Mouse (Mus musculus) urinary bladder, postnatal 4 days (tissue): ENCODE measurements at regions not wholly inside any gene's neighbourhood (a gene's known extent, or its start where the extent isn't known, plus 50 kb on each side); places are given as distances from the start of the nearest gene placed in this dataset.

Source experiments
- DNase-seq, 2 experiments: peaks; one replicate each; pipeline ENCODE4 v3.0.0; 2021 to 2022; ENCODE audit warnings: low spot score in 2 of 2

- no peak for DNase-seq
These were observed 312.7 kb downstream of the Plekhb2 start for GRCm38 (mm10) chr1:35162506-35162905.

DNA sequence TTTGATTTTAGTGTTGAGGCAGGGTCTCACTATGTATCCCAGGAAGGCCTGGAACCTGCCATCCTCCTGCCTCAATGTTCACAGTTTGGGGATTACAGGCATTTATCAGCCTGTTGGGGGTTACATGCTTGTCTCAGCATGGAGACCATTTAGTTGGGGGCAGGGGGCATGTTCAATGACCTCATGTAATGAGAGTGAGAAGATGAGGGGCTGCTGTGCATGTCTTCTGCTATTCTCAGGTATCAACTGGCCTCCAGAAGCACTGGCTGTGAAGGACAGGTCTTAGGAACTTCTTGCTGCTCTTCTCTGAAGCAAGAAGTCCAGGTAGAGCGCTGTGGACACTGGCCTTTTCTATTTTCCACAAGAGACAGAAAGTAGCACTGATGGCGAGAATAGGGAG lies 350.9 kb downstream of the Plekhb2 start:
- peak in 1 of 2 experiments; percentile 42 for DNase-seq

GRCm38 (mm10) chr1:35201083-35201879 lies 351.5 kb downstream of the Plekhb2 start:
- peak in 1 of 2 experiments; percentile 25 for DNase-seq

DNA sequence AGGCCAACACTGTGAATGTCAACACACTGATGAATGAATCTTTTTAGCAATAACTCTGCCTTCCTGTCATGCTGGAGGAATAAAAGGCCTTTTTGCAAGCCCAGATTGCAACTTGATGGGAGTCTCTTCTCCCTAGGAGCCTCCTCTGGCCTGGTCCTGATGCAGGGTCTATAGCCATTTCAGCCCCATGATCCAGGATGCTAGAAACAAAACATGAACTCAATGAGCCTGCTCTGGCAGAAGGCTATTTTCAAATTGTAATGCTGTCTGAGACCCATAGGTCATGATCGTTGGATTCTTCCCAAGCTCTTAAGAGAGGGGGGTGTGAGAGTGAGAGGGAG lies 352.1 kb downstream of the Plekhb2 start:
- no peak for DNase-seq

DNA sequence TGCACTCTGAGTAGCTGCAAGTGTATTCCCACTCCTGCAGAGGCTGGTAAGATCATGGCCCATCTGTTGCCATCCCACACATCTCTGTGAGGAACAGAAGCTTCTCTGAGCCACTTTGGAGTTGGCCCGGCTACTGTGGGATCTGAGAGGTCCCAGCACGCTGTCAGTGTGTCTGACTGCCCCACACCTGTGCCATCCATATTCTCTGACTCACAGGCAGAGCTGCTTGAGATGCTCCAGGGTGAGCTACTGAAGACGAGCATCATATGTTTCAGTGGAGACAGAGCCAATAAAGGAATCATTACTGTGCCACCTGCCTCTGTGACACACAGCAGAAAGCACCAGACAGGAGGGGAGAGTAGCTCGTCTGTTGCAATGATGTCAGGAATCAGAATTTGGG lies 352.8 kb downstream of the Plekhb2 start:
- DNase-seq: peak in 1 of 2 experiments; percentile 41

DNA sequence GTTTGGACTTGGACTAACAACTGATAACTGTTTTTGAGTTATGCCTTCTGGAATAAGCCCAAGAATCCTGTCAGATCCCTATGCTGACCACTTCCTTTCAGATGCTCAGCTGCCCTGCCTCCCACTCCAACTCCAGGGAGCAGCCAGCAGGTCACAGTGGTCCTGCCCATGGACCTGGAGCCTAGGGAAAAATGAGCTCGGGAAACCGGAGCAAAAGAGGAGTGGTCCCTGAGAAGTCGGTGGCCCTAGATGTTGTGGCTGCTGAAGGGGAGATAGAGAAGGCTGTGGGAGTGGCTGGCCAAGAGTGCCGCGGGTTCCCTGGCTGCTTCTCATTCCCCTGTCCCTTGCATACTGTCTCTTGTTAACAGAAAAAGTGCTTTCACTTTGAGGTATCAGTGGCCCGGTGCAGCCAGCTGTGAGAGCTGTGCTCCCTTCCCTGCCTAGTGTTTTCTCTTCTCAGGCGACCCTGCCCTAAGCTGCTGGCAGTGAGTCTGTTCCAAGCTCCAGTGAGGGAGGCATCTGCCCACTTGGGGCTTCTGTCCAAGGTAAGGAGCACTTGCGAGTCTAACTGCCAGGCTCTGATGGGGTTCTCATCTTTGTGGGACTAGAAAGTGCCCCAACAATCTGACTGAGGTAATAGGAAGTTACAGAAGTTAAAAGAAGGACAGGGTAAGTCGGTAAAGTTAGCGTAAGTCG lies 357.2 kb downstream of the Plekhb2 start:
- peak in 1 of 2 experiments; percentile 48 for DNase-seq

DNA sequence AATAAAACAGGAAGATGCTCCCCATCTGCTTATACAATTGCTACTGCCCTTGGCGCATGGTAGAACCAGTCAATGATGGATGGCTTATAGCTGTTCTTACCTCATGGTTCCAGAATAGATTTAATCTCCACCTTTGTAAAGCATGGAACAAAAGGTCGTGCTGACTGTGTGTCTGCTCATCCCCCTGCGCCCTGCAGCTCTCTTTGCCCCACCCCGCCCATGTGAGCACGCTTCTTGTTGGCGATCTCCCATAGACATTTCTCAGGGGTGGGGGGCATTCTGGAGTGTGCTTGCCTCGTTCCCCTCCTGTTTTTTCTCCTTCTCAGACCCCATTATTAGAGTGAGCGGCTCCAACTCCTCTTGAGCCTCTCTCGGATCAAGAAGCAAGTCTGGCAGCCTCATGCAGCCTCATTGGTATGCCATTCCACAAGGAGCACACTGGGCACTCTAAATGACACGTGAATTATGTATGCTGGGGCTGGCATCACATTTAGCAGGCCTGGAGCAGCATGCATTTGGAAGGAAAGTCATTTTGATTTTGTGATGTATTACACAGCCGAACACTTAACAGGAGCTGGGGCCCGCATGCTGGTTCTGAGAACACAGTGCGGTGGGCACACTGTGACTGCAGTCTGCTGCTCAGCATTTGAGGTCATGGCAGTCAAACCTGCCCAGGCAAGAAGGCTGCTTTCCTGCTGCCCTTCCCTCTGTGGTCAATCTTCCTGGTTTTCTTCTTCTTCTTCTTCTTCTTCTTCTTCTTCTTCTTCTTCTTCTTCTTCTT lies 362.5 kb downstream of the Plekhb2 start:
- peak in 1 of 2 experiments; percentile 56 for DNase-seq

DNA sequence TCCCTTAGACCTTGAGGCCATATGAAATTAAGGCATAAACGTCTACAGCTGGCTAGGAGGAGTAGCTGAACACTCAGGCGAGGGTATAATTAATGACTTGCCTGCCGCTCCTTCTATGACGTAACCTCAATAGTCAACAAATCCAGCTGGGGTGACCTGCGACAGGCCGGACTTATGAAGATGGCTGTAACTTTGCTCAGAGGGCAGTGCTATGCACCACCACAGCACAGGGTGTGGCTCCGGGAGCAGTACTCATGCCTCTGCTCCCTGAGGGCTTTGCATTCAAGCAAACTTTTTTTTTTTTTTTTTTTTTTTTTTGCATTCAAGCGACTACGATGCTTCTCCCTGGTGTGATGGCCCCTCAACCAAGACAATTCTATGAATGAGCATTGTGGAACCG lies 364.1 kb downstream of the Plekhb2 start:
- DNase-seq: no peak

DNA sequence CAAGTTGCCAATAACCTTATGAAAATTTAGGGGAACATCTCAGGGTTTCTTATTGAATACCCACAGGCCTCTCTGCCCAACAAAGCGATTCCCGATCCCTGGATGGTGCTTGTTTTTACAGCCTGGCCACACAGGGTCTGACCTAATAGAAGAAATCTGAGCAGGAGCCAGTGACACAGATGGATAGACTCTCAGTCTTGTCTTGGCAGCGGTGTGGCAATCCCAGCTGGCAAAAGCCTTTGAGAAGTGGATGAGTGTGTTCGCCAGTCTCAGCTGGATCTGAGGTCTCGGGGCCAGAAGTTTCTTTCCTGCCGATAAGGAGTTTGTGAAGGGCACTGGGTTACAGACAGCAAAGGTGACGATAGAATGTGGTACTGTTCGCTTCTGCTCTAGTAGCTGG lies 366.6 kb downstream of the Plekhb2 start:
- peak in 1 of 2 experiments; percentile 49 for DNase-seq

GRCm38 (mm10) chr1:35220215-35220614 lies 370.4 kb downstream of the Plekhb2 start:
- DNase-seq: peak in 1 of 2 experiments; percentile 4

DNA sequence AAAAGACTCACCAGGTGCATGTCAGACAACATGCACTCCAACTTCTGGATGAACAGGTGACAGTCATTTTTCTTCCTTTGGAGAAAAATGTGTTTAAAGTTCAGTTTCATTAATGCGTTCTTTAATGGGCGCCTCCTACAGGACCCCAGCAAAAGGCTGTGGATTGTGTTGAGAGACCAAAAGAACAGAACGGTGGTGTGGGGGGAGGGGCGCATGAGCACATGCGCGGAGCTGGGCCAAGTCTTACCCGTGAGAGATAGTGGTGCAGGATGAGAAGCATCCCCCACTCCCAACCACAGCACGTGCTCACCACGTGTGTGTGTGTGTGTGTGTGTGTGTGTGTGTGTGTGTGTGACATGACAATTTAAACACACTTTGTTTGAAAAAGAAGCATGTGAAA lies 371.0 kb downstream of the Plekhb2 start:
- DNase-seq: peak in 1 of 2 experiments; percentile 57

GRCm38 (mm10) chr1:35232592-35232991 lies 382.8 kb downstream of the Plekhb2 start:
- DNase-seq: peak in 1 of 2 experiments; percentile 25

DNA sequence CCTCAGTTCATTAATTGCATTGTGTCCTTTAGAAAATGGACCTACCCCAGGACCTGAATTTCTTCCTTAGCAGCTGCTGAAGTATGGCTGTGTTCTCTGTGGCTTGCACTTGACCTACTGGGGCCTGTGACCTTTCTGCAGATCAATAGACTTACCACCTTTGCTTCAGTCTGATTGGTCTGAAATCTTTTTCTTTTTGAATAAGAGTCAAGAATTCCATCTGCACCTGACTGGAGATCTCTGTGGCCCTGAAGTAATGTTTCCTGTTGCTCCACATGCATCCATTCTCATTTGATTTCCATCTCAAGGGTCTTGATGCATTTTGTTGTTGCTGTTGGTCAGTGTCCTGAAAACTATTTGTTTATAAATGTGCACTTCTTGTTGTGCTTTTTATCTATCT lies 388.4 kb downstream of the Plekhb2 start:
- peak in 1 of 2 experiments; percentile 17 for DNase-seq

DNA sequence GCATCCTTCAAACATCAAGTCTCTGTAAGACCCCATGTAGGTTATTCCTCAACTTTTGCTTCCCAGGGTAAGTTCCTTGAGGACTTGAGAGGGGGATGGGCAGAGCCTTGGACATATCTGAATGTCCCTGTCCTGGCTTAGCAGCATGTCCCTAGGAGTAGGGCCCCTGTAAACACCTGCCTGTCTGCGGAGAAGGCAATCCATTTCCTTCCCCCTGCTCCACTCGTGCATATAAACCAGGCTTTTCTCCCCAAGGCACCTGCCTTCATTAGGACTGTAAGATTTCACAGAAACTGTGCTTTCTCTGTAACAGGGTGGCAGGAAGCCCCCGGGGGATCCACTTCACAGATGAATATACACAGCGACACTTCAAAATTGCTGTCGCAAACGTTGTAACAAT lies 393.1 kb downstream of the Plekhb2 start:
- peak in 1 of 2 experiments; percentile 33 for DNase-seq

- DNase-seq: no peak
These were observed 393.6 kb downstream of the Plekhb2 start for GRCm38 (mm10) chr1:35243339-35243738.

GRCm38 (mm10) chr1:35265125-35265524 lies 415.3 kb downstream of the Plekhb2 start:
- DNase-seq: peak in 1 of 2 experiments; percentile 15

GRCm38 (mm10) chr1:35266626-35267025 lies 416.9 kb downstream of the Plekhb2 start:
- no peak for DNase-seq

- DNase-seq: no peak
These were observed 418.1 kb downstream of the Plekhb2 start for GRCm38 (mm10) chr1:35267883-35268282.

GRCm38 (mm10) chr1:35274978-35275377 lies 425.2 kb downstream of the Plekhb2 start:
- no peak for DNase-seq
